Mouse (Mus musculus) embryonic fibroblast, embryonic 13.5 days (primary cell): ENCODE data around the gene Sema3c.
"Not testable (repeated sequence)": the region's sequence is repeated elsewhere in the genome, so short reads cannot be mapped to it uniquely, and the experiment has no call there.

Experiments
- CTCF ChIP-seq: IDR thresholded peaks from 2 replicates; pipeline ENCODE4 v1.5.1; 2011; ENCODE audit warnings: mild to moderate bottlenecking, control low read depth, low read length, moderate library complexity, borderline replicate concordance; ENCODE audit not compliant: insufficient read depth
- POLR2A ChIP-seq: IDR thresholded peaks from 2 replicates; pipeline ENCODE4 v1.6.1; 2011; ENCODE audit warnings: low read depth, mild to moderate bottlenecking, control low read depth, low read length, moderate library complexity

DNA sequence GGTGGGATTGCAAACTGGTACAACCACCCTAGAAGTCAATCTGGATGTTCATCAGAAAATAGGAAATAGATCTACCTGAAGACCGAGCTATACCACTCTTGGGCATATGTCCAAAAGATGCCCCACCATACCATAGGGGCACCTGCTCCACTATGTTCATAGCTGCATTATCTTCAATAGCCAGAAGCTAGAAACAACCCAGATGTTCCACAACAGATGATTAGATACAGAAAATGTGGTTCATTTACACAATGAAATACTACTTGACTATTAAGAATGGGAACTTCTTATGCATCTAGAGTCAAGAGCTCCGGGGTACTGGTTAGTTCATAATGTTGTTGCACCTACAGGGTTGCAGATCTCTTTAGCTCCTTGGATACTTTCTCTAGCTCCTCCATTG lies 42.9 kb upstream of the Sema3c start:
- not testable (repeated sequence) for TF ChIP-seq CTCF, POLR2A
